Mouse (Mus musculus): Measurements from ENCODE around the gene Kng1. TPM values are rescaled to one million over a fixed set of nuclear protein-coding genes. Genes with fewer than 3 reads are reported as not detected.

Kng1 gene
- polyA plus RNA-seq, 1 experiment from 2014 or later: 9.2 TPM

DNA sequence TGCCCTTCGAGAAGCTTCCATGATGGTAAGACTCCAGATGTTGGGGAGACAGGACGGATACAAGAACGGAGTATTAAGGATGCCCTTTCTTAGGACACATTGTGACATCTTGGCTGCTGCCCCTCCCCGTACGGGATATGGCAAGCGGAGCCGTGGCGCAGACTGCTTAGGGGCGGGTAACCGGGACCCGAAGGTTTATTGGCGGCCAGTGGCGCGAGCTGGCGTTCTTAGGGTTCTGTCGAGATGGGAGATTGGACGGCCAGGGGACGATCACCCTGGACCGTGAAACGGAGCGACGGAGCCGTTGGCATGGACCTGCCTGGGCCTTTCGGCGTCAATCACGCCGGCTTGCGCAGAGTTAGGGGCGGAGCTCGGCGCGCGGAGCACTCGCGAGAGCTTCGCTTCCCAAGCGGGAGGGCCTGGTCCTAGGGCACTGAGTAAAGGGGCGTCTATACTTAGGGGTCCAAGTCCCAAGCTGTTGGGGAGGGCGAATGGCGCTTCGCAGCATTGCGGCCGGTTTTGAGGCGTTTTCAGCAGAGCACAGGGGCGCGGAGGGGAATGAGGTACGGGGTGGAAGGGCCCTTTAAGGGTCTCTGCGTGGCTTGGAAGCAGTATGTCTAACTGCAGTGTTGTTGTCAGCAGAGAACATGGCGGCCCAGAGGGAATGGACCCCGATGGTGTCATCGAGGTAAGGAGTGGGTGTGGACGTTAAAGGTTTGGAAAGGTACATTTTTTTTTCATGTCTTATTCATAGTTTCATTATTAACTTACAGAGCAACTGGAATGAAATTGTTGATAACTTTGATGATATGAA, 50.5 kb downstream of the Kng1 start:
- peaks cover 47% of the 10 kb centered on the region for H3K36me3 ChIP-seq
- H3K4me1 ChIP-seq: peaks cover 38% of the 10 kb centered on the region
- H3K4me3 ChIP-seq (replicated peaks): peak overlapping the region; percentile 86
- no peaks in the 10 kb centered on the region for H3K9me3 ChIP-seq (replicated peaks)
- no peaks in the 10 kb centered on the region for H3K27me3 ChIP-seq
- H3K4me2 ChIP-seq: peak overlapping the region; percentile 81
- peak overlapping the region; percentile 100 for H3K9ac ChIP-seq
- peak; percentile 84 for ATAC-seq (replicated peaks; ENCODE audit: low FRiP score)
- peak overlapping the region; percentile 98 for H3K27ac ChIP-seq
- under 1% methylated on average over 52 of the region's 52 CpGs for WGBS

- Histone ChIP-seq H3K4me3 (replicated peaks) (peak overlapping the region; percentile 86), H3K9me3 (replicated peaks) (no peaks in the 10 kb centered on the region), H3K9ac (peak overlapping the region; percentile 100), H3K27ac (peak overlapping the region; percentile 45; the same call in 1 of the 2 replicates), H3K4me1 (peaks cover 36% of the 10 kb centered on the region), H3K4me2 (peak overlapping the region; percentile 81), H3K27me3 (no peaks in the 10 kb centered on the region), H3K36me3 (peaks cover 51% of the 10 kb centered on the region)
- no peak for ATAC-seq (replicated peaks; ENCODE audit: low FRiP score)
- 1% methylated on average over 5 of the region's 5 CpGs for WGBS
Observed at GRCm38 (mm10) chr16:23108943-23109342, 51.3 kb downstream of the Kng1 start.

GRCm38 (mm10) chr16:23109350-23110280, 52.0 kb downstream of the Kng1 start:
- peak overlapping the region; percentile 45; the same call in 1 of the 2 replicates for H3K27ac ChIP-seq
- peak overlapping the region; percentile 86 for H3K4me3 ChIP-seq (replicated peaks)
- peaks cover 36% of the 10 kb centered on the region for H3K4me1 ChIP-seq
- WGBS: 44% methylated on average over 5 of the region's 5 CpGs
- no peak for ATAC-seq (replicated peaks; ENCODE audit: low FRiP score)
- peaks cover 58% of the 10 kb centered on the region for H3K36me3 ChIP-seq
- peak overlapping the region; percentile 100 for H3K9ac ChIP-seq
- H3K4me2 ChIP-seq: peak overlapping the region; percentile 81
- H3K9me3 ChIP-seq (replicated peaks): no peaks in the 10 kb centered on the region
- H3K27me3 ChIP-seq: no peaks in the 10 kb centered on the region

GRCm38 (mm10) chr16:23112348-23112747, 54.7 kb downstream of the Kng1 start:
- Histone ChIP-seq H3K9me3 (replicated peaks) (no peaks in the 10 kb centered on the region), H3K27me3 (no peaks in the 10 kb centered on the region), H3K4me2 (peak overlapping the region; percentile 12; the same call in 1 of the 2 replicates), H3K27ac (no peak overlapping the region), H3K36me3 (peaks cover 82% of the 10 kb centered on the region), H3K4me1 (peaks cover 36% of the 10 kb centered on the region), H3K9ac (no peak overlapping the region), H3K4me3 (replicated peaks) (no peak overlapping the region)
- ATAC-seq (replicated peaks; ENCODE audit: low FRiP score): no peak
- WGBS: 79% methylated on average over 12 of the region's 12 CpGs

DNA sequence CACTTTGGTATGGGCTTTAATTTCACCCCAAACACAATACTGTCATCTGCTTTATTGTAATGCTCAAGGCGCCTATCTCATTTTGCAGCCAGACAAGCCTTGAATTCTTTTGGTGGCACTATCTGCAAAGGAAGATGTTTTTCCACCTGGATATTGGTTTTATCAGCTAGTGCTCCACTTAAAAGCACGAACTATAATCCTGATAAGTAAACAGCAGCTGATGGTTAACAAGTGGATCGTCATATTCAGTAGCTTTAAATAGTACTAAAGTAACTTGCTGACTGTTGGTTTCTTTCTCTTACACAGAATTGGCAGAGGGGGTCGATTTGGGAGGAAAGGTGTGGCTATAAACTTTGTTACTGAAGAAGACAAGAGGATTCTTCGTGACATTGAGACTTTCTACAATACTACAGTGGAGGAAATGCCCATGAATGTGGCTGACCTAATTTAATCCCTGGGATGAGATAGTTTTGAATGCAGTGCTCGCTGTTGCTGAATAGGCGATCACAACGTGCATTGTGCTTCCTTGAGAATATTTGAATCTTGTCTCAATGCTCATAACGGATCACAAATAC, 55.3 kb downstream of the Kng1 start:
- H3K27ac ChIP-seq: no peak overlapping the region
- H3K9ac ChIP-seq: no peak overlapping the region
- no peak for ATAC-seq (replicated peaks; ENCODE audit: low FRiP score)
- no peaks in the 10 kb centered on the region for H3K27me3 ChIP-seq
- no peaks in the 10 kb centered on the region for H3K9me3 ChIP-seq (replicated peaks)
- H3K4me2 ChIP-seq: peak overlapping the region; percentile 12; the same call in 1 of the 2 replicates
- H3K4me1 ChIP-seq: peaks cover 36% of the 10 kb centered on the region
- WGBS: 58% methylated on average over 9 of the region's 9 CpGs
- peaks cover 88% of the 10 kb centered on the region for H3K36me3 ChIP-seq
- H3K4me3 ChIP-seq (replicated peaks): no peak overlapping the region

GRCm38 (mm10) chr16:23113903-23114302, 56.2 kb downstream of the Kng1 start:
- H3K4me1 ChIP-seq: peaks cover 36% of the 10 kb centered on the region
- peaks cover 88% of the 10 kb centered on the region for H3K36me3 ChIP-seq
- H3K9ac ChIP-seq: no peak overlapping the region
- no peak overlapping the region for H3K4me2 ChIP-seq
- ATAC-seq (replicated peaks; ENCODE audit: low FRiP score): no peak; the same call in 1 of the 2 replicates
- no peaks in the 10 kb centered on the region for H3K9me3 ChIP-seq (replicated peaks)
- H3K27me3 ChIP-seq: no peaks in the 10 kb centered on the region
- no peak overlapping the region for H3K27ac ChIP-seq
- no peak overlapping the region for H3K4me3 ChIP-seq (replicated peaks)

DNA sequence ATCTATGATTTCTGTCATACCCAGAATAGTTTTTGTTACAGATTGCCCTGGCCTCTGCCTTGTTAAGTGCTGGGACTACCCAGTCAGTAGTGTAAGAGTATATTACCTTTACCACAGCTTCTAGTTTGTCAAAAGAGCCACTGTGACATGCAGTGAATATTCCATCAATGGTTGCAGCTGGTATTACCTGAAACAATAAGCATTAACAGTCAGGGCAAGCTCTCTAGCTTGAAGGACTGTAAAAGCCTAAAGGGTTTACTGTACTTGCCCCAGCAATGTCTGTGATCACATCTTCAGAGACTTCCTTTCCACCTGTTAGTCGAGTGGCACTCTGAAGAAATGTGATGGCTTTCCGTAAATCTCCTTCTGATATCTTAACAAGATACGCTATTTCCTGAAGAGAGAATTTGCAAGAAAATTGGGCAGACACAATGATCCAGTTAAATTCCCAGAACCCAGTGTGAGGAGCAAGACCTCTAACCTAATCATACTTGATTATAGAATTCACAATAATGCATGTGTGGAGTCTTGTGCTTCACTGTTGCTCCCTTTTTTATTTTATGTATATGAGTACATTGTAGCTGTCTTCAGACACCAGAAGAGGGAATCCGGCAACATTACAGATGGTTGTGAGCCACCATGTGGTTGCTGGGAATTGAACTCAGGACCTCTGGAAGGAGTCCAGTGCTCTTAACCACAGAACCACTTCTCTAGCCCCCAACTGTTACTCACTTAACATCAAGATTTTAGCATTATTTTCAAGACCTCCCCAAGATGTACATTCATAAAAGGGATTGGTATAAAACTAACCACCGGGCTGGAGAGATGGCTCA, 56.9 kb downstream of the Kng1 start:
- H3K27me3 ChIP-seq: no peaks in the 10 kb centered on the region
- H3K36me3 ChIP-seq: peaks cover 88% of the 10 kb centered on the region
- H3K27ac ChIP-seq: 0 out of 2 replicates have a peak overlapping the region, but pooled peaks have one; percentile 28
- no peak overlapping the region for H3K4me3 ChIP-seq (replicated peaks)
- H3K4me1 ChIP-seq: peaks cover 31% of the 10 kb centered on the region
- no peak overlapping the region for H3K9ac ChIP-seq
- H3K9me3 ChIP-seq (replicated peaks): no peaks in the 10 kb centered on the region
- H3K4me2 ChIP-seq: no peak overlapping the region
- 0 out of 2 replicates have a peak, but pooled peaks have one; percentile 18 for ATAC-seq (replicated peaks; ENCODE audit: low FRiP score)
- WGBS: 65% methylated on average over 5 of the region's 5 CpGs

GRCm38 (mm10) chr16:23115486-23115885, 57.8 kb downstream of the Kng1 start:
- Histone ChIP-seq H3K4me3 (replicated peaks) (no peak overlapping the region), H3K27ac (no peak overlapping the region), H3K4me2 (no peak overlapping the region), H3K9me3 (replicated peaks) (no peaks in the 10 kb centered on the region), H3K36me3 (peaks cover 88% of the 10 kb centered on the region), H3K4me1 (peaks cover 22% of the 10 kb centered on the region), H3K27me3 (no peaks in the 10 kb centered on the region), H3K9ac (no peak overlapping the region)
- ATAC-seq (replicated peaks; ENCODE audit: low FRiP score): no peak
- WGBS: 78% methylated on average over 3 of the region's 3 CpGs

DNA sequence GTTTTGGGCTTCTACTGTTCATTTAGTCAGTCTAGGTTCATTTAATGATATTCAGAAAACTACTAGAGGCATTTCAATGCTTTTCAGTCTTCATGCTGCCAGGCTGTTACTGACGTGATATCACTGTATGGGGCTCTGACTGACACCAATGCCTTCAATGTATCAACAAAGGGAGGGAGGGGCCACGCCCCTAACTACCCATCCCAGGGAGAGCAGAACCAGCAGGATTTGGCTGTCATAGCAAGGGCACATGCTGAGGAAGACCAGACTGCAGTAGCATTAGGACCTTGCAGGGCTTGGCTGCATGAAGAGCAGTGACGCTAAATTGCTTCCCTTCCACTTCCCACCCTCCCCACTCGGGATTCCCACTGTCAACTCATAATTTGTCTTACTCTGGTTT, 59.5 kb downstream of the Kng1 start:
- Histone ChIP-seq H3K36me3 (peaks cover 88% of the 10 kb centered on the region), H3K9me3 (replicated peaks) (no peaks in the 10 kb centered on the region)
- ATAC-seq (replicated peaks; ENCODE audit: low FRiP score): no peak

GRCm38 (mm10) chr16:23122446-23122845, 64.8 kb downstream of the Kng1 start:
- Histone ChIP-seq H3K4me2 (no peak overlapping the region), H3K4me1 (peaks cover 6% of the 10 kb centered on the region), H3K4me3 (replicated peaks) (no peak overlapping the region), H3K27me3 (no peaks in the 10 kb centered on the region), H3K27ac (no peak overlapping the region), H3K9me3 (replicated peaks) (no peaks in the 10 kb centered on the region), H3K36me3 (peaks cover 65% of the 10 kb centered on the region), H3K9ac (no peak overlapping the region)
- 95% methylated on average over 3 of the region's 3 CpGs for WGBS
- no peak for ATAC-seq (replicated peaks; ENCODE audit: low FRiP score)

More for the DNA sequence above, 59.5 kb downstream of the Kng1 start:
- H3K4me2 ChIP-seq: no peak overlapping the region
- no peak overlapping the region for H3K9ac ChIP-seq
- no peaks in the 10 kb centered on the region for H3K27me3 ChIP-seq
- H3K27ac ChIP-seq: no peak overlapping the region
- H3K4me1 ChIP-seq: peaks cover 8% of the 10 kb centered on the region
- H3K4me3 ChIP-seq (replicated peaks): no peak overlapping the region
- 70% methylated on average over 4 of the region's 4 CpGs for whole genome bisulfite sequencing

DNA sequence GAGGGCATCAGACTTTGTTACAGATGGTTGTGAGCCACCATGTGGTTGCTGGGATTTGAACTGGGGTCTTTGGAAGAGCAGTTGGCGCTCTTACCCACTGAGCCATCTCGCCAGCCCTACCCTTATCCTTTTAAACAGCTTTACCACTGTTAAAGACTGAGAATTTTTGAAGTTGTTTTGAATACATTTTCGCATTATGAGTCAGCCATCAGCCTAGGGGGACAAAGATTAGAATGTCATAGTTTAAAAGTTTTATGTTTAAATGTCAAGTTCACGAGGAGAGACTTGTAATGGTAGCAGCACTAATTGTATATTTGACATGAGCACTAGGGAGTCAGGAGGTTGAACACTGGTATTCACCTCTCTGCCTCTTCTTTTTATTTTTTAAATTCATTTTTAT, 65.4 kb downstream of the Kng1 start:
- Histone ChIP-seq H3K4me2 (no peak overlapping the region), H3K9me3 (replicated peaks) (no peaks in the 10 kb centered on the region), H3K27ac (no peak overlapping the region), H3K9ac (no peak overlapping the region), H3K36me3 (peaks cover 58% of the 10 kb centered on the region), H3K27me3 (no peaks in the 10 kb centered on the region), H3K4me3 (replicated peaks) (no peak overlapping the region), H3K4me1 (peaks cover 6% of the 10 kb centered on the region)
- ATAC-seq (replicated peaks; ENCODE audit: low FRiP score): no peak
- WGBS: 94% methylated on average over 4 of the region's 4 CpGs

Measured in kidney, embryonic 15.5 days (tissue).